Mouse (Mus musculus) cerebellum, postnatal 10 days (tissue): Measurements from ENCODE around the gene Dedd2.
A peak's percentile ranks its signal among the peaks of the same experiment; 100 is the strongest.

Source experiments
- DNase-seq, 2 experiments: peaks; one replicate each; pipeline ENCODE4 v3.0.0; 2021; ENCODE audit warnings: mixed read lengths in 2 of 2

The Dedd2 gene

DNA sequence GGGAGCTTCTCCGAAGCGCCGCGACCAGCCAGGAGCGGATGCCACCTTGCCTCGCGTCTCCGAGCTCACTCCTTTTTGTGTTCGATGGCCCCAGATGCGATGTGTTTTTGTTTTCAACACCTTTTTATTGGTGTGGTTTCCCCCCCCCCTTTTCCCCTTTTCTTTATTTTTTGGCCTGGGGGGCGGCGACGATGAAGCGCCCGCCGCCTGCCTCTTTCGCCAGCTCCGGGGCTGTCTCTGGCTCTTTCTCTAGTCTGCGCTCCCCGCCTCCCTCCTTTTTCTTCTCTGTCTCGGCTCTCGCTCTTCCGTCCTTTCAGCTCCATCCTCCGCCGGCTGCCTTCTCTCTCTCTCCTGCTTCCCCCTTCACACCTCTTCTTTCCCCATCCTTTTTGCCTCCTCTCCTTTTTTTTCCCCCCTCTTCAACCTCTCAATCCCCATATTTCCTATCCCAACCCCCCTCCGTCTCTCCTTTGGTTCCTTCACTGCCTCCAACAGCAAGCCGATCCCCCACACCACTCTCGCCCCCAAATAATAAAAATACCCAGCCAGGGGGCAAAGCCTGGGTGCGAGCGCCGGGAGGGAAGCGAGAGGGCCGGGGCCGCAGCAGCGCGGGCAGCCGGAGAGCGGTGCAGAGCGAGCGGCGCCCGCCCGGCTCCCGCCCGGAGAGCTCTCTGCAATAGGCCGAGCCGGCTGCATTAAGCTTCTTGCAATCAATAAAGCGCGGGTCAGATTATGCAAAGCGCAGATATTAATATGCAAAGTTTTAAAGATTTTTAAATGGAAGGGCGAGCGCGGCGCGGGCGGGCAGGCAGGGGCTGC, 41.4 kb downstream of the Dedd2 start:
- DNase-seq = peak; percentile 69 to 76

DNA sequence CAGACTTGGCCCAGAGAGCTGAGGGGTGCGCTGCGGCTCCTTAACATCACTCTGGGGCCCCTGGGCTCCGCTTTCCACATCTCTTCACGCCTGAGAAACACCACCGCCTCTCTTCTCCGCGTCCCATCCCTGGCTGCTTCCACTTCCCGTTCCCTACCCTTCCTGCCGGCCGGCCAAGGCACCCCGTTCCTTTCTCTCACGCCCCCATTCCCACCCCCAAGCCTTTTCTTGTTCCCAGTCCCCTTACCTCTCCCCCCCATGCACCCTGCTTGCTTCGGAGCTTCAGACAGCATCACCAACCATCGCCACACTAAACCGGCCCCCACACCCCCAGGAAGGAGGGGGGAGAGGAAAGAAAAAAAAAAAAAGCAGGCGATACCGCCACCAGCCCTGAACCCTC, 42.1 kb downstream of the Dedd2 start:
- peak; percentile 65 to 70 for DNase-seq

DNA sequence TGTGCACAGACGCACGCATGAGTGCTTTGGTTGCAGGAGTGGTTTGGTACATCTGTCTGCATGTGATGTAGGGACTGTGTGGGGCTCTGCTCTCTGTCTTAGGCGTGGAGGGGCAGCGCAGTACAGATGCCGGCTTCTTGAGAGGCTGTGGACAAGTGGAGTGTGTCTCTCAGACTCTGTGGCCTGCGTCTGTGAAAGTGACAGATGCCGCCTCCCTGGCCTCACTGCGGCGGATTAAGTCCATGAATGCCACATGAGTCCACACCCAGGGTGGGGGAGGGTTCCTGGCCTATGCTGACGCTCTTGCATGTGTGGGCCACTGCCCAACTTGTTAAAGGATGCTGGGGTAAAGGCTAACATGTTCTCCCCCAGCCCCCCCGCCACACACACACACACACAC, 46.1 kb downstream of the Dedd2 start:
- peak; percentile 77 to 84 for DNase-seq

DNA sequence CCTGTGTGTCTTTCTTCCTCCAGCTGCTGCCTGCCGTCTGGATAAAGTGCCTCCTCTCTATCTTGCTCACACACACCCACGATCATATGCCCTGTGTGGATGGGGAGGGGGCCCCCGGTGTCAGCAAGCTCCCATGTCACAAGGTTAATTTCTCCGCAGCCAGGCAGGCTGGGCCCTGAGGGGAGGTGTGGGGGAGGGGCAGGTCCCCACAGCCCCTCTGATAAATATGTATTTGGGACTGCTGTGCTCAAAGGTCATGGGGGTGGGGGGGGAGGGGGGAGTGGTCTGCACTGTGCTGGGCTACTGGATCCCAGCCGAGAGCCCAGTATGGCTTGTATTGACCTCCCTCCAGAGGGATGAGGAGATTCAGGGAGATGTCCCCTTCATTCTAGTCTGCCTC, 47.7 kb downstream of the Dedd2 start:
- DNase-seq = no peak

DNA sequence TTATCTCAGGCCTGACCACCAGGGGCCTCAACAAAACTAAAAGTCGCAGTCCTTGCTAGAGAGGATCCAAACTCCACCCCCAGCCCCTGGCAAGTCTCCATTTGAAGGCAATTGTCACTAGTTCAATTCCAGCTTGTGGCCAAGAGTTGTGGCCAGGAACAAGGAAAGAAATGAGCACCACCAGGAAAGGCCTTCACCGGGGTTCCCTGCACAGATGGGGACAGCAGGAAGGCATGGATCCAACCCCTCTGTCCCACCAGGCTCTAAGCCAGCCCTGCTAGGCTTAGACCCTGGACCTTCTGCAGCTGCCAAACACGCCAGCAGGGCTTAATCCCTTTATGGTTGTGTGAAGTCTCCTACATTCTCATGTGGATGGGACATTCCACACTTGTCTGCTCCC, 49.8 kb downstream of the Dedd2 start:
- DNase-seq = peak; percentile 86 to 90

DNA sequence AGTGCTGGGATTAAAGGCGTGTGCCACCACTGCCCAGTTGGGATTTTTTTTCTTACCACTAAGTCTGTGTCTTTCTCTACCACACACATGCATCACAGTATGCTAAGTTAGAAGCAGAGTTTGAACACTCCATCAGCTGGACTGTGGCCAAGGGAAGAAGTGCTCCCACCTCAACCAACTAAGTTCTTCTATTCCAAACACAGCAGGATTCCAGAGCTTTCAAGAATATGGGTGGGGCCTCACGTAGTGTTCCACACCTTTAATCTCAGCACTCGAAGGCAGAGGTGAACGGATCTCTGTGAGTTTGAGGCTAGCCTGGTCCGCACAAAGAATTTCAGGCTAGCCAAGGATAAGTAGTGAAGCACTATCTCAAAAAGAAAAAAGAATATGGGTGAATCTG, 54.3 kb downstream of the Dedd2 start:
- DNase-seq = no peak

DNA sequence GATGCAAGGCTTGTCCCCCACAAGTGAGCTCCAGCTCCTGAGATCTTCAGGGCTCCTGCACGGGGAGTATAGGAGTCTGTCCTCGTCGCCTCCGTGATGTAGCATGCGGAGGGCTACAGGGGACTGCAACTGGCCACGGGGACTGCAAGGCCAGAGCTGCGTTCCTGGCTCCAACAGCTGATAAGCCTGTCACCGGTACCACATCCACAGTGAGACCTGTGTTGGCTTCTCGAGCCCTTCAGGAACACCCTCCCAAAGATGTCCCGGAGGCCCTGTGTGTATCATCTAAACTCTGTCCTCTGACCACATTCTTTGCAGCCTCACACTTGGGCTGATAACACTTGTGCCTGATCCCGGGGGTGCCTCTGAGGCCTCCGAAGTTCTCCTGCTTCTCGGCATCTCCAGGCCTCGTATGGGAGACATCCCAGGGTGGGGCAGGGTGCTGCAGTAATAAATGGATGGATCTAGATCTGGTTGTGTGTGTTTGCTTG, 64.2 kb downstream of the Dedd2 start:
- DNase-seq = no peak

DNA sequence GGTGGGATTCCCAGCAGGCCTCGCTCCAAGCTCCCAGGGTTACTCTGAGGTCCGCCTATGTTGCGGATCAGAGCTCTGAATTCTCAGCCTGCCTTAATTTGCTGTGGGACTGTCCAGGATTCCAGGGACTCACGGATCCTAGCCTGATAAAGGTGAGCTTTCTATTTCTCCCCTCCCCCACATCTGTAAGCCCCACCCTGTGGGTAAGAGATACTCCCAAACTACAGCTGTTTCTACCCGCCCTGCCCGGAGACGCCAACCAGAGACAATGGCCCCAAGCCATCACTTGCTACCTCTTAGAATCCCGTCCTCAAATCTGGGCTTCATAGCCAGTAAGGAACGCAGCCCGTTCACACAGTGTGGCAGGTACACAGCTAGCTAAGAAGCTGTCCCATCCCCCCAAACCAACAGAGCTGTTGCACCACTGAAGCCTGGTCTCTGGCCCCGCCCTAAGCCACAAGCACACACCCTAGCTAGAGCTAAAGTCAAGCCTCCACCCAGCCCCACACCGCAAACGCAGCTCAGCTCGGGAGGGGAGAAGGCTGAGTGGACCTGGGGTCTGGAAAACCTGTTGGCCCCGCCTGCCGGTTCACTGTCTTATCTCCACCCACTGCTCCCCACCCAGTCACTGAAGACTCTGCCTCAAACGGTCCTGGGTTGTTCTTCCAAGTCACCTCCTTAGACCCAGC, 64.8 kb downstream of the Dedd2 start:
- no peak for DNase-seq

DNA sequence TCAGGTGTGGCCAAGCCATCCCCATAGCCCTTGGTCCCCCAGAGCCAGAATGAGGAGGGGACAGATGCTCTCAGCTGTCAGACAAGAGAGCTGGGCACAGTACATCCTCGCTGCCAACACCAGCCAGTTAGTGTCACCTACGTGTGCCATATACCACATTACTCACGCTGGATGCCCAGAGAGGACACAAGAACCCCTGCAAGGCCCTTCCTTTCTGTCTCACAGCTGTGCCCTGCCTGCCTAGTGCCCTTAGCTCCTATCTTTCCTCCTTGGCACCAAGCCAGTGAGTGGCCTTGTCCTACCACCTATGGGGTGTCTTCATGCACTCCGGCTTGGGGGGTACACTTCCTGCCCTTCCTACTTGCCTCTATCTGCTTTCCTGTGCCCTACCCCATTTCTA, 65.8 kb downstream of the Dedd2 start:
- peak; percentile 56 to 59 for DNase-seq

DNA sequence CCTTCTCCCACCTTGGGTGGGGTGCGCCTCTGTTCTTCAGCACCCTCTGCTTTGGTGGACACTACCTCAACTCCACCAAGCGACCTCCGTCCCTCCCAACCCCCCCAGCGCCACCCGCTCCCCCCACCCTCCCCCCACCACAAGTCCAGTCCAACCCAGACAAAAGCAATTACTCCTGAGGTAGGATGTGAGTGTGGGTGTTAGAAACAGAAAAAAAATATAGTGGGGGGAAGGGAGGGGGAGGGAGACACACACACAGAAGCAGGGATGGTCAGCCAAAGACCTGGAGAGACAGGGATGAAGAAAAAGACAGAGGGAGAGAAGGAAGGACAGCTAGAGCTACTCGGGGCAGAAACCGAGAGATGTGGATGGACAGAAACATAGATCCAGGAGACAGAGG, 66.6 kb downstream of the Dedd2 start:
- no peak for DNase-seq

DNA sequence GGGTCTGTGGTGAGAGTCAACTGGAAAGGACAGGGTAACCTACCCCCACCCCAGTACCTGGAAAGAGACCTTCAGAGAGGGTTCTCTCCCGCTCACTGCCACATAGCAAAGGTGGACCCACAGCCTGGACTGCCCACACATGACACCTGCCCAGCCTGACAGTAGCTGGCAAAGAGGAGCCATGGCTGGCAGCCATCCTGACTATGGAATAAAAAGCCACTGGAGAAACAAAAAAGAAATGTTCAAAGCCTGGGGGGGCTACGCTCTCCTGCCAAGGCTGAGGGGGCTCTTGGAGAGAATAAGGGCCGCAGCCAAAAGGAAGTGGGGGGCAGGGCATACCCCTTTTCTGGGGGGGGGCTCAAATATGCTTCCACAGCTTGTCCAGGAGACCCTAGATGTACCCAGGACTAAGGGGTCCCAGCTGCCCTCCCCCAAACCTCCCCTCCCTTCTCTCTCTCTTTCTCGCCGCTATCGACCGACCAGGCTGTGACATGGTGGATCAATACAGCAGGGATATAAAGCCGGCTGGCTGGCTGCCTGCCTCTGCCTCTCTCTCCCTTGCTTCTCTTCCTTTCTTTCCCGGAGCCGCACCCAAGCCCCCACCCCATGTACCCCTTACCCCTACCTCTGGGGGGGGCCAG, 68.4 kb downstream of the Dedd2 start:
- DNase-seq = peak; percentile 85 to 86

DNA sequence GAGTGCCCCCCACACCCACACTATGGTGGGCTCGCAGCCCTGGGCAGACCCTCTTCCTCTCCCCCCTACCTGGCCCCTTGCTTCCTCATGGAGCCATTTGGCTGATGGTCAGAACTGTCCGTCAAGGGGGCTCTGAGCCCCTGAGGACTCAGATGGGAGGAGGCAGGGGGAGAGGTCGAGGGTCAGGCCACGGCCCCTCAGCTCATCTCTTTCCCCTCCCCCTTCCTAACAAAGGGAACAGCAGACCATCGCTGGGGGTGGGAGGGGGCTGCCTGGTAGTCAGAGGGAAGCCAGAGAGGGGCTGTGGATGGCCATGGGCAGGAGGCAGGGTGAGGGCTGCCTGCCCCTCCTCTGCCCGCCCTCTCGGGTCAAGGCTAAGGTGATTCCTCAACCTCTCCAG, 69.4 kb downstream of the Dedd2 start:
- DNase-seq = no peak

DNA sequence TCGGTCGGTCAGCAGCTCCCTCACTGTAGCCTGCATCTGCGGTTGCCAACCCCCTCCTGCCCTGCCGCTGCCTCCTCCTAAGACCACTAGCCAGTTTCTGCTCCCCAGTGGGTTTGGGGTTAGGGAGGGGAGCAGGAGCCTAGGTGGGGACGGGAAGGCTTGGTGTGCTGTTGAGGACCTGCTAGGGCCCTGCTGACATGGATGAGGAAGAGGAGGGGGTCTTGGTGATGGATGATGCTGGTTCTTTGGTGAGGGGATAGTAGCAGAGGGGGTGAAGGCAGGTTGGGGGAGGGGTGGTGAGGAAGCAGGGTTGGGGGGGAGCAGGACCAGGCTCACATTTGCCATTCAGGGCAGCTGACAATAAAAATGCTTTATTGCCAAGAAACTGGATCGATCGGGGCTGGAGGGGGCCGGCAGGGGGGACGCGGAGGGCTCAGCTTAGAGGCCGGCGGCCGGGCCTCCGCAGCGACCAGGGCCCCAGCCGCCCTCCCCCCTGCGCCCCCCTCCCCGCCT, 70.2 kb downstream of the Dedd2 start:
- no peak for DNase-seq
